Mouse (Mus musculus) ES-Bruce4 (cell line): ENCODE data around the gene Bsg. TPM values are rescaled to one million over a fixed set of nuclear protein-coding genes. Genes with fewer than 3 reads are reported as not detected.

ENCODE experiments used
- H3K27ac ChIP-seq: 2 replicates; pipeline ENCODE4 v1.5.1; 2012; ENCODE audit warnings: low read length, inconsistent platforms; ENCODE audit not compliant: insufficient read depth
- H3K27me3 ChIP-seq: 2 replicates; pipeline ENCODE4 v1.6.1; 2012; ENCODE audit warnings: mild to moderate bottlenecking, low read length, inconsistent platforms; ENCODE audit not compliant: control insufficient read depth, poor library complexity, insufficient read depth, severe bottlenecking
- H3K36me3 ChIP-seq: 2 replicates; pipeline ENCODE4 v1.6.1; 2012; ENCODE audit warnings: inconsistent platforms, mild to moderate bottlenecking, low read length, moderate library complexity; ENCODE audit not compliant: control insufficient read depth, poor library complexity, insufficient read depth, severe bottlenecking
- H3K4me1 ChIP-seq: one replicate; pipeline ENCODE4 v1.8.1; 2011; ENCODE audit warnings: low read length; ENCODE audit not compliant: control insufficient read depth, insufficient read depth
- H3K4me3 ChIP-seq: 2 replicates; pipeline ENCODE4 v1.5.1; 2011; ENCODE audit warnings: low read depth, mild to moderate bottlenecking, low read length
- H3K9ac ChIP-seq: 2 replicates; pipeline ENCODE4 v1.6.1; 2012; ENCODE audit warnings: low read depth, mild to moderate bottlenecking, inconsistent platforms; ENCODE audit not compliant: poor library complexity, severe bottlenecking
- H3K9me3 ChIP-seq: replicated peaks from 2 replicates; pipeline ENCODE4 v1.6.1; 2012; ENCODE audit warnings: mild to moderate bottlenecking, low read length, inconsistent platforms; ENCODE audit not compliant: control insufficient read depth, poor library complexity, insufficient read depth, severe bottlenecking
- CTCF ChIP-seq: IDR thresholded peaks from one replicate; pipeline ENCODE4 v1.8.1; 2011; ENCODE audit warnings: low read depth, low read length
- EP300 ChIP-seq: IDR thresholded peaks from 2 replicates; pipeline ENCODE4 v1.6.1; 2011; ENCODE audit warnings: low read depth, low read length; ENCODE audit not compliant: insufficient read depth
- POLR2A ChIP-seq: IDR thresholded peaks from one replicate; pipeline ENCODE4 v1.8.1; 2011; ENCODE audit warnings: low read length; ENCODE audit not compliant: insufficient read depth
- polyA plus RNA-seq: library from polyadenylated mRNA; stranded (reverse); fragments of >200 nt; gene quantifications from 2 replicates; pipeline ENCODE4 v1.2.4, GENCODE M21; 2011; ENCODE audit warnings: low read depth; ENCODE audit not compliant: missing spikeins, insufficient read depth, insufficient read length

The Bsg gene
- polyA plus RNA-seq, 1 experiment, result 445 TPM

- Histone ChIP-seq H3K27me3 (no peaks in the 10 kb centered on the region; the same call in 1 of the 2 replicates), H3K9me3 (no peaks in the 10 kb centered on the region), H3K9ac (peak overlapping the region; percentile 90), H3K36me3 (no peaks in the 10 kb centered on the region), H3K27ac (no peak overlapping the region), H3K4me1 (no peaks in the 10 kb centered on the region), H3K4me3 (peak overlapping the region; percentile 59)
- no peak for TF ChIP-seq POLR2A
- TF ChIP-seq EP300, result no peak
Measured at GRCm38 (mm10) chr10:79716988-79717355, 12.7 kb downstream of the Bsg start.

GRCm38 (mm10) chr10:79717640-79718357 lies 13.5 kb downstream of the Bsg start:
- no peak for TF ChIP-seq POLR2A
- Histone ChIP-seq H3K27me3 (no peaks in the 10 kb centered on the region; the same call in 1 of the 2 replicates), H3K27ac (no peak overlapping the region), H3K9ac (no peak overlapping the region), H3K4me1 (no peaks in the 10 kb centered on the region), H3K36me3 (no peaks in the 10 kb centered on the region), H3K4me3 (peak overlapping the region; percentile 59), H3K9me3 (no peaks in the 10 kb centered on the region)

- Histone ChIP-seq H3K36me3 (no peaks in the 10 kb centered on the region), H3K27me3 (no peaks in the 10 kb centered on the region; the same call in 1 of the 2 replicates), H3K27ac (no peak overlapping the region), H3K4me1 (no peaks in the 10 kb centered on the region), H3K9ac (no peak overlapping the region), H3K4me3 (no peak overlapping the region), H3K9me3 (no peaks in the 10 kb centered on the region)
- TF ChIP-seq POLR2A (no peak), CTCF (no peak), EP300 (no peak)
Measured at GRCm38 (mm10) chr10:79721089-79721488, 16.8 kb downstream of the Bsg start.

- no peak overlapping the region for H3K27ac ChIP-seq
- no peaks in the 10 kb centered on the region for H3K27me3 ChIP-seq
- H3K9ac ChIP-seq, result no peak overlapping the region
- TF ChIP-seq POLR2A (no peak), EP300 (no peak), CTCF (no peak)
- no peaks in the 10 kb centered on the region for H3K36me3 ChIP-seq
- H3K4me3 ChIP-seq, result no peak overlapping the region
- no peaks in the 10 kb centered on the region for H3K4me1 ChIP-seq
- no peaks in the 10 kb centered on the region for H3K9me3 ChIP-seq
Measured at GRCm38 (mm10) chr10:79723047-79723446, 18.8 kb downstream of the Bsg start.

GRCm38 (mm10) chr10:79723692-79724091 lies 19.4 kb downstream of the Bsg start:
- no peak overlapping the region for H3K27ac ChIP-seq
- no peaks in the 10 kb centered on the region for H3K9me3 ChIP-seq
- no peak overlapping the region for H3K9ac ChIP-seq
- no peaks in the 10 kb centered on the region for H3K27me3 ChIP-seq
- H3K36me3 ChIP-seq, result no peaks in the 10 kb centered on the region
- H3K4me3 ChIP-seq, result no peak overlapping the region
- no peaks in the 10 kb centered on the region for H3K4me1 ChIP-seq
- TF ChIP-seq CTCF (no peak), EP300 (no peak), POLR2A (no peak)

GRCm38 (mm10) chr10:79726090-79726489 lies 21.8 kb downstream of the Bsg start:
- no peak overlapping the region for H3K9ac ChIP-seq
- no peaks in the 10 kb centered on the region for H3K9me3 ChIP-seq
- no peaks in the 10 kb centered on the region for H3K4me1 ChIP-seq
- no peak overlapping the region for H3K4me3 ChIP-seq
- TF ChIP-seq EP300, result no peak
- TF ChIP-seq CTCF, result peak; percentile 84
- H3K27me3 ChIP-seq, result no peaks in the 10 kb centered on the region
- H3K36me3 ChIP-seq, result no peaks in the 10 kb centered on the region
- no peak overlapping the region for H3K27ac ChIP-seq
